Mouse (Mus musculus): ENCODE results near the gene Gas2l3. TPM values are rescaled to one million over a fixed set of nuclear protein-coding genes. Genes with fewer than 3 reads are reported as not detected.

Gene Gas2l3
- polyA plus RNA-seq, 1 experiment from 2014 or later = 5.2 TPM

- 0% methylated on average over 17 of the region's 17 CpGs for WGBS (ENCODE audit: insufficient replicate concordance)
- H3K4me1 ChIP-seq (replicated peaks) = peaks cover 38% of the 10 kb centered on the region
These were observed 598 bp downstream of the Gas2l3 start for GRCm38 (mm10) chr10:89443115-89443622.

GRCm38 (mm10) chr10:89442640-89443039 is 1.1 kb downstream of the Gas2l3 start:
- WGBS (ENCODE audit: insufficient replicate concordance) = 7% methylated on average over 4 of the region's 4 CpGs
- Histone ChIP-seq H3K4me1 (replicated peaks) (peaks cover 38% of the 10 kb centered on the region), H3K4me2 (peak overlapping the region; percentile 91), H3K4me3 (replicated peaks) (peak overlapping the region; percentile 92), H3K27ac (replicated peaks) (peak overlapping the region; percentile 84), H3K9ac (peak overlapping the region; percentile 81), H3K9me3 (replicated peaks) (no peaks in the 10 kb centered on the region), H3K36me3 (replicated peaks) (peaks cover 16% of the 10 kb centered on the region), H3K27me3 (no peaks in the 10 kb centered on the region)
- ATAC-seq (ENCODE audit: insufficient read depth) = no peak

More at GRCm38 (mm10) chr10:89443115-89443622, 598 bp downstream of the Gas2l3 start:
- ATAC-seq (ENCODE audit: insufficient read depth) = peak; percentile 51
- Histone ChIP-seq H3K36me3 (replicated peaks) (peaks cover 10% of the 10 kb centered on the region; the same call in 1 of the 2 replicates), H3K27me3 (no peaks in the 10 kb centered on the region), H3K9me3 (replicated peaks) (no peaks in the 10 kb centered on the region), H3K27ac (replicated peaks) (peak overlapping the region; percentile 84), H3K9ac (peak overlapping the region; percentile 81), H3K4me2 (peak overlapping the region; percentile 91), H3K4me3 (replicated peaks) (peak overlapping the region; percentile 92)

- H3K9me3 ChIP-seq (replicated peaks) = no peaks in the 10 kb centered on the region
- H3K9ac ChIP-seq = no peak overlapping the region
- 88% methylated on average over 3 of the region's 3 CpGs for WGBS (ENCODE audit: insufficient replicate concordance)
- no peak overlapping the region for H3K27ac ChIP-seq (replicated peaks)
- peaks cover 22% of the 10 kb centered on the region for H3K36me3 ChIP-seq (replicated peaks)
- H3K4me2 ChIP-seq = peak overlapping the region; percentile 91
- H3K4me3 ChIP-seq (replicated peaks) = peak overlapping the region; percentile 92
- peaks cover 38% of the 10 kb centered on the region for H3K4me1 ChIP-seq (replicated peaks)
- no peaks in the 10 kb centered on the region for H3K27me3 ChIP-seq
- ATAC-seq (ENCODE audit: insufficient read depth) = no peak
These were observed 1.8 kb downstream of the Gas2l3 start for GRCm38 (mm10) chr10:89441961-89442360.

- Histone ChIP-seq H3K27ac (replicated peaks) (no peak overlapping the region), H3K27me3 (no peaks in the 10 kb centered on the region), H3K4me3 (replicated peaks) (no peak overlapping the region), H3K4me2 (no peak overlapping the region), H3K4me1 (replicated peaks) (peaks cover 36% of the 10 kb centered on the region), H3K36me3 (replicated peaks) (peaks cover 37% of the 10 kb centered on the region), H3K9me3 (replicated peaks) (no peaks in the 10 kb centered on the region), H3K9ac (no peak overlapping the region)
- ATAC-seq (ENCODE audit: insufficient read depth) = no peak
- 55% methylated on average over 7 of the region's 7 CpGs for WGBS (ENCODE audit: insufficient replicate concordance)
These were observed 4.4 kb downstream of the Gas2l3 start for GRCm38 (mm10) chr10:89439380-89439779.

GRCm38 (mm10) chr10:89437996-89438395 is 5.8 kb downstream of the Gas2l3 start:
- Histone ChIP-seq H3K4me2 (no peak overlapping the region), H3K9me3 (replicated peaks) (no peaks in the 10 kb centered on the region), H3K4me1 (replicated peaks) (peaks cover 29% of the 10 kb centered on the region), H3K27me3 (no peaks in the 10 kb centered on the region), H3K9ac (no peak overlapping the region), H3K27ac (replicated peaks) (no peak overlapping the region), H3K4me3 (replicated peaks) (no peak overlapping the region), H3K36me3 (replicated peaks) (peaks cover 50% of the 10 kb centered on the region)
- no peak for ATAC-seq (ENCODE audit: insufficient read depth)
- WGBS (ENCODE audit: insufficient replicate concordance) = 87% methylated on average over 12 of the region's 12 CpGs

GRCm38 (mm10) chr10:89437472-89437871 is 6.3 kb downstream of the Gas2l3 start:
- ATAC-seq (ENCODE audit: insufficient read depth) = no peak
- H3K4me2 ChIP-seq = no peak overlapping the region
- H3K36me3 ChIP-seq (replicated peaks) = peaks cover 53% of the 10 kb centered on the region
- 85% methylated on average over 9 of the region's 9 CpGs for WGBS (ENCODE audit: insufficient replicate concordance)
- H3K9ac ChIP-seq = no peak overlapping the region
- no peak overlapping the region for H3K27ac ChIP-seq (replicated peaks)
- H3K4me3 ChIP-seq (replicated peaks) = no peak overlapping the region
- no peaks in the 10 kb centered on the region for H3K27me3 ChIP-seq
- H3K9me3 ChIP-seq (replicated peaks) = no peaks in the 10 kb centered on the region
- peaks cover 27% of the 10 kb centered on the region for H3K4me1 ChIP-seq (replicated peaks)

- no peak overlapping the region for H3K9ac ChIP-seq
- 89% methylated on average over 9 of the region's 9 CpGs for WGBS (ENCODE audit: insufficient replicate concordance)
- H3K9me3 ChIP-seq (replicated peaks) = no peaks in the 10 kb centered on the region
- no peak for ATAC-seq (ENCODE audit: insufficient read depth)
- H3K36me3 ChIP-seq (replicated peaks) = peaks cover 54% of the 10 kb centered on the region
- no peak overlapping the region for H3K4me3 ChIP-seq (replicated peaks)
- H3K4me1 ChIP-seq (replicated peaks) = peaks cover 18% of the 10 kb centered on the region
- H3K27me3 ChIP-seq = no peaks in the 10 kb centered on the region
- no peak overlapping the region for H3K27ac ChIP-seq (replicated peaks)
- H3K4me2 ChIP-seq = no peak overlapping the region
These were observed 7.8 kb downstream of the Gas2l3 start for GRCm38 (mm10) chr10:89435920-89436319.

- peaks cover 59% of the 10 kb centered on the region for H3K36me3 ChIP-seq (replicated peaks)
- no peak overlapping the region for H3K4me3 ChIP-seq (replicated peaks)
- WGBS (ENCODE audit: insufficient replicate concordance) = 86% methylated on average over 12 of the region's 12 CpGs
- H3K27ac ChIP-seq (replicated peaks) = no peak overlapping the region
- H3K4me2 ChIP-seq = no peak overlapping the region
- peaks cover 16% of the 10 kb centered on the region for H3K4me1 ChIP-seq (replicated peaks)
- no peaks in the 10 kb centered on the region for H3K27me3 ChIP-seq
- no peak overlapping the region for H3K9ac ChIP-seq
- no peak for ATAC-seq (ENCODE audit: insufficient read depth)
- H3K9me3 ChIP-seq (replicated peaks) = no peaks in the 10 kb centered on the region
These were observed 8.4 kb downstream of the Gas2l3 start for GRCm38 (mm10) chr10:89435413-89435812.

- 79% methylated on average over 17 of the region's 17 CpGs for WGBS (ENCODE audit: insufficient replicate concordance)
- H3K27me3 ChIP-seq = no peaks in the 10 kb centered on the region
- ATAC-seq (ENCODE audit: insufficient read depth) = no peak
- H3K9me3 ChIP-seq (replicated peaks) = no peaks in the 10 kb centered on the region
- H3K4me3 ChIP-seq (replicated peaks) = no peak overlapping the region
- H3K9ac ChIP-seq = no peak overlapping the region
- no peak overlapping the region for H3K4me2 ChIP-seq
- H3K36me3 ChIP-seq (replicated peaks) = peaks cover 65% of the 10 kb centered on the region
- H3K4me1 ChIP-seq (replicated peaks) = peaks cover 11% of the 10 kb centered on the region
- H3K27ac ChIP-seq (replicated peaks) = no peak overlapping the region
These were observed 9.1 kb downstream of the Gas2l3 start for GRCm38 (mm10) chr10:89434509-89435210.

- 88% methylated on average over 13 of the region's 13 CpGs for WGBS (ENCODE audit: insufficient replicate concordance)
- no peaks in the 10 kb centered on the region for H3K27me3 ChIP-seq
- H3K4me3 ChIP-seq (replicated peaks) = no peak overlapping the region
- no peak overlapping the region for H3K27ac ChIP-seq (replicated peaks)
- ATAC-seq (ENCODE audit: insufficient read depth) = no peak
- no peak overlapping the region for H3K9ac ChIP-seq
- H3K36me3 ChIP-seq (replicated peaks) = peaks cover 74% of the 10 kb centered on the region
- no peaks in the 10 kb centered on the region for H3K9me3 ChIP-seq (replicated peaks)
- 0 out of 2 replicates have a peak, but pooled peaks cover 4% of the 10 kb centered on the region for H3K4me1 ChIP-seq (replicated peaks)
- no peak overlapping the region for H3K4me2 ChIP-seq
These were observed 11.0 kb downstream of the Gas2l3 start for GRCm38 (mm10) chr10:89432743-89433142.

- no peak for ATAC-seq (ENCODE audit: insufficient read depth)
- H3K9ac ChIP-seq = no peak overlapping the region
- no peak overlapping the region for H3K4me2 ChIP-seq
- H3K9me3 ChIP-seq (replicated peaks) = no peaks in the 10 kb centered on the region
- H3K27me3 ChIP-seq = no peaks in the 10 kb centered on the region
- H3K27ac ChIP-seq (replicated peaks) = no peak overlapping the region
- H3K36me3 ChIP-seq (replicated peaks) = peaks cover 72% of the 10 kb centered on the region
- 0 out of 2 replicates have a peak, but pooled peaks cover 4% of the 10 kb centered on the region for H3K4me1 ChIP-seq (replicated peaks)
- no peak overlapping the region for H3K4me3 ChIP-seq (replicated peaks)
- WGBS (ENCODE audit: insufficient replicate concordance) = 89% methylated on average over 7 of the region's 7 CpGs
These were observed 13.0 kb downstream of the Gas2l3 start for GRCm38 (mm10) chr10:89430751-89431150.

Data from liver, embryonic 15.5 days (tissue).